Mouse (Mus musculus) liver, embryonic 15.5 days (tissue): ENCODE data around the gene Serp1. TPM values are rescaled to one million over a fixed set of nuclear protein-coding genes. Genes with fewer than 3 reads are reported as not detected.

Source experiments
- ATAC-seq: fragments of 200-750 bp; cut with Nextera tagmentation; 2 replicates; pipeline ENCODE4 v1.8.0; 2017; ENCODE audit warnings: moderate number of reproducible peaks, mild to moderate bottlenecking, moderate library complexity; ENCODE audit not compliant: insufficient read depth
- H3K27ac ChIP-seq: fragments of 300-500 bp; sonication (generic); replicated peaks from 2 replicates; pipeline ENCODE4 v1.5.1; 2015; ENCODE audit warnings: mild to moderate bottlenecking, inconsistent platforms
- H3K27me3 ChIP-seq: fragments of 300-500 bp; sonication (generic); 2 replicates; pipeline ENCODE4 v1.6.1; 2015; ENCODE audit warnings: mild to moderate bottlenecking, inconsistent platforms
- H3K36me3 ChIP-seq: fragments of 300-500 bp; sonication (generic); replicated peaks from 2 replicates; pipeline ENCODE4 v1.6.1; 2015; ENCODE audit warnings: moderate library complexity, mild to moderate bottlenecking, inconsistent platforms
- H3K4me1 ChIP-seq: fragments of 300-500 bp; sonication (generic); replicated peaks from 2 replicates; pipeline ENCODE4 v1.6.1; 2015; ENCODE audit warnings: inconsistent platforms
- H3K4me2 ChIP-seq: fragments of 300-500 bp; sonication (generic); 2 replicates; pipeline ENCODE4 v1.6.1; 2015; ENCODE audit warnings: moderate library complexity, mild to moderate bottlenecking, inconsistent platforms
- H3K4me3 ChIP-seq: fragments of 300-500 bp; sonication (generic); replicated peaks from 2 replicates; pipeline ENCODE4 v1.5.1; 2015; ENCODE audit warnings: mild to moderate bottlenecking, inconsistent platforms
- H3K9ac ChIP-seq: fragments of 300-500 bp; sonication (generic); 2 replicates; pipeline ENCODE4 v1.6.1; 2015; ENCODE audit warnings: moderate library complexity, mild to moderate bottlenecking, inconsistent platforms
- H3K9me3 ChIP-seq: fragments of 300-500 bp; sonication (generic); replicated peaks from 2 replicates; pipeline ENCODE4 v1.6.1; 2016; ENCODE audit warnings: inconsistent platforms
- WGBS: fragments of 180-500 bp; shearing (Covaris S2); methylation state at CpG from one replicate; pipeline ENCODE4 v1.1.7; 2015; ENCODE audit warnings: mixed read lengths; ENCODE audit not compliant: insufficient replicate concordance; 5-methylcytosine and 5-hydroxymethylcytosine counted together
- polyA plus RNA-seq: library from polyadenylated mRNA; unstranded; fragments of >200 nt; fragmentation: Nextera tagmentation; extraction: Ambion mirVana; gene quantifications from 2 replicates; pipeline ENCODE4 v1.2.1, GENCODE M21; 2015

The Serp1 gene
- 101 and 105 TPM in 2 replicates for polyA plus RNA-seq

GRCm38 (mm10) chr3:58525652-58526407 is at the start of gene Serp1, which contains the start of gene Eif2a:
Gene Serp1, minus strand, starts transcription at chr3:58525892.
Gene Eif2a, plus strand, starts transcription at chr3:58525821.
- whole genome bisulfite sequencing = under 1% methylated on average over 57 of the region's 57 CpGs
- H3K4me1 ChIP-seq = peaks cover 23% of the 10 kb centered on the region

GRCm38 (mm10) chr3:58570821-58571220 is 45.1 kb upstream of the Serp1 start:
- Histone ChIP-seq H3K27me3 (no peaks in the 10 kb centered on the region), H3K4me3 (no peak overlapping the region), H3K36me3 (no peaks in the 10 kb centered on the region), H3K9ac (no peak overlapping the region), H3K4me1 (no peaks in the 10 kb centered on the region), H3K27ac (no peak overlapping the region), H3K4me2 (no peak overlapping the region), H3K9me3 (no peaks in the 10 kb centered on the region)
- 73% methylated on average over 3 of the region's 3 CpGs for WGBS
- ATAC-seq = no peak

More at GRCm38 (mm10) chr3:58525652-58526407, at the start of gene Serp1, which contains the start of gene Eif2a:
- Histone ChIP-seq H3K9me3 (no peaks in the 10 kb centered on the region), H3K27ac (peak within 1 kb of the TSS; percentile 92), H3K4me3 (peak within 1 kb of the TSS; percentile 98), H3K4me2 (peak within 1 kb of the TSS; percentile 85), H3K36me3 (peaks cover 24% of the 10 kb centered on the region), H3K27me3 (no peaks in the 10 kb centered on the region), H3K9ac (peak within 1 kb of the TSS; percentile 98)
- ATAC-seq = peak; percentile 98

GRCm38 (mm10) chr3:58561437-58561836 is 35.7 kb upstream of the Serp1 start:
- 68% methylated on average over 2 of the region's 2 CpGs for WGBS
- Histone ChIP-seq H3K36me3 (peaks cover 13% of the 10 kb centered on the region), H3K27me3 (no peaks in the 10 kb centered on the region), H3K4me3 (no peak overlapping the region), H3K27ac (no peak overlapping the region), H3K9ac (no peak overlapping the region), H3K4me1 (no peaks in the 10 kb centered on the region), H3K4me2 (no peak overlapping the region), H3K9me3 (no peaks in the 10 kb centered on the region)
- ATAC-seq = no peak

DNA sequence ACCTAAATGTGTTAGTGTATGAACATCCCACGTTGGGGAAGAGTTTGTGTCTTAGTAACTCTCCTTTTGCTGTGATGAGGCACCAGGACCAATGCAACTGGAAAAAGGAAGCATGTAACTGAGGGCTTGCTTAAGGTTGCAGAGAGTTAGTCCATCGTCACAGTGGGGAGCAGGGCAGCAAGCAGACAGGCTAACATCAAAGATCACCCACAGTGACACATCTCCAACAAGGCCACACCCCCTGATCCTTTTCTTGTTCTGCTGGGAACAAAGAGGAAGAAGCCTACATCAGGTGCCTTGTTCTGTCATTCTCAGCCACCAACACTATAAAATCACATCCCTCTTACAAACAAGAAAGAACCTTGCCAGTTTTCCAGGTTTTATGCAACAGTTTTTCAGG is 34.2 kb upstream of the Serp1 start:
- WGBS = 42% methylated on average over 2 of the region's 2 CpGs
- no peak overlapping the region for H3K4me3 ChIP-seq
- no peaks in the 10 kb centered on the region for H3K27me3 ChIP-seq
- no peaks in the 10 kb centered on the region for H3K9me3 ChIP-seq
- no peak overlapping the region for H3K4me2 ChIP-seq
- no peak overlapping the region for H3K27ac ChIP-seq
- H3K9ac ChIP-seq = no peak overlapping the region
- H3K4me1 ChIP-seq = no peaks in the 10 kb centered on the region
- ATAC-seq = no peak
- H3K36me3 ChIP-seq = peaks cover 28% of the 10 kb centered on the region

DNA sequence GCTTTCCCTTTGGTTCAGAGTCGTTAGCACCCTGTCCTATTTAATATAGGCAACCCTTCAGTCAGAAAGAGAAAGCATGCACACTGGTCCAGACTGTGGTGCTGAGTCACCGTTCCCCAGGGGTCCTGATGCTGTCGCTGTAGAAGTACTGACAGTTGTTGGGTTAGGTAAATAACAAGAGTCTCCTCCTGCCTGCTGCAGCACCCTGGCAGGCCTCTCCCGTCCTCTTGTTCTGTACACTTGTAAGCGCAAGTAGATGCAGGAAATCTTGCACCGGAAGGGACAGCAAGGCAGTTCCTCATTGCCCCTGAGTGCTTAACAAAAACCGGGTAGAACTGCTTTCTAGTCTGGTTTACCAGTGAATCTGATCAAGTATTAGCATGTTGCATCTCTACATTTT is 31.0 kb upstream of the Serp1 start:
- 63% methylated on average over 7 of the region's 7 CpGs for WGBS
- peaks cover 56% of the 10 kb centered on the region for H3K36me3 ChIP-seq
- no peak for ATAC-seq
- no peak overlapping the region for H3K4me3 ChIP-seq
- H3K9ac ChIP-seq = no peak overlapping the region
- no peak overlapping the region for H3K27ac ChIP-seq
- no peaks in the 10 kb centered on the region for H3K27me3 ChIP-seq
- no peaks in the 10 kb centered on the region for H3K9me3 ChIP-seq
- H3K4me2 ChIP-seq = no peak overlapping the region
- H3K4me1 ChIP-seq = no peaks in the 10 kb centered on the region

DNA sequence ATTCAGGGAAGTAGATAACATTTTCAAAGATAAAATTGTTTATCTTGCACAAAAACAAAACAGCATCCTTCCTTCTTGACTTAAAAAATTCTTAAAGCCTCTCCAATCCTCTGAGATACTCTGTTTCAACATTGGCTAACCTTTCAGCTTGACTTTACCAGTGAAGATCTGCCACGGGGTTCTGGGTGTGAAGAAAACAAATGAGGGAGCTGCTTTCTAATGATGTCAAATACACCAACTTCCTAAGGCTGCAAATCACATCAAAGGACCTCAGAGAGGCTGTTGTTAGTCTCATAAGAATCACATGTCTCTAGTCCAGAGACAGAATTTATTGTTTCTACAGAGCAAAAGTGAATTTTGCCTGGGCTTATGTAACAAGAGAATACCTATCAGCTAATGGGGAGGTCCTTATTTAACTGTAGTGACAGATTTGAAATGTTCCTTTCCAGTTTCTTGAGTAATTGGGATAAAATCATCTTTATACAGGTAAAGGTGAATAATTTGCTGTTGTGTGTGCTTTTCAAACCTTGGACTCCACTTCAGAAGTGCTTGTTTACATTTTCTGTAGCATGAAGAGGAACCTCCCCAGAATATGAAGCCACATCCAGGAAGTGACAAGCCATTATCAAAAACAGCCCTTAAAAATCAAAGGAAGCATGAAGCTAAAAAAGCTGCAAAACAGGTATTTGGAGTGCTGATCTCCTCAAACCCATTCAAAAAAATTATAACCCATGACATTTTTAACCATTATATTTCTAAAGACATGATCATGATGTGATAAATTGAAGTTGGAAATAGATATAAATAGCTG is 26.5 kb upstream of the Serp1 start:
- Histone ChIP-seq H3K4me2 (no peak overlapping the region), H3K4me1 (no peaks in the 10 kb centered on the region), H3K9ac (no peak overlapping the region), H3K36me3 (peaks cover 83% of the 10 kb centered on the region), H3K9me3 (no peaks in the 10 kb centered on the region), H3K27me3 (no peaks in the 10 kb centered on the region), H3K27ac (no peak overlapping the region), H3K4me3 (no peak overlapping the region)
- ATAC-seq = no peak
- whole genome bisulfite sequencing = 62% methylated on average over 1 of the region's 1 CpGs

GRCm38 (mm10) chr3:58536573-58536972 is 10.9 kb upstream of the Serp1 start:
- Histone ChIP-seq H3K27me3 (no peaks in the 10 kb centered on the region), H3K4me1 (no peaks in the 10 kb centered on the region), H3K4me2 (no peak overlapping the region), H3K9ac (no peak overlapping the region), H3K4me3 (no peak overlapping the region), H3K9me3 (no peaks in the 10 kb centered on the region), H3K36me3 (peaks cover 49% of the 10 kb centered on the region), H3K27ac (no peak overlapping the region)
- ATAC-seq = no peak
- WGBS = 77% methylated on average over 3 of the region's 3 CpGs

- no peak for ATAC-seq
- H3K27ac ChIP-seq = peak overlapping the region; percentile 92
- peak overlapping the region; percentile 85 for H3K4me2 ChIP-seq
- no peaks in the 10 kb centered on the region for H3K27me3 ChIP-seq
- peaks cover 23% of the 10 kb centered on the region for H3K36me3 ChIP-seq
- peak overlapping the region; percentile 98 for H3K4me3 ChIP-seq
- peaks cover 23% of the 10 kb centered on the region for H3K4me1 ChIP-seq
- peak overlapping the region; percentile 98 for H3K9ac ChIP-seq
- no peaks in the 10 kb centered on the region for H3K9me3 ChIP-seq
- 3% methylated on average over 4 of the region's 4 CpGs for WGBS
Measured at GRCm38 (mm10) chr3:58526408-58526737, 681 bp upstream of the Serp1 start.

GRCm38 (mm10) chr3:58525166-58525565 is 526 bp downstream of the Serp1 start:
- Histone ChIP-seq H3K4me3 (peak overlapping the region; percentile 98), H3K4me2 (peak overlapping the region; percentile 85), H3K27ac (peak overlapping the region; percentile 92), H3K9me3 (no peaks in the 10 kb centered on the region), H3K9ac (peak overlapping the region; percentile 98), H3K36me3 (peaks cover 24% of the 10 kb centered on the region), H3K27me3 (no peaks in the 10 kb centered on the region), H3K4me1 (peaks cover 26% of the 10 kb centered on the region)
- WGBS = under 1% methylated on average over 40 of the region's 40 CpGs
- ATAC-seq = peak; percentile 39

- Histone ChIP-seq H3K9me3 (no peaks in the 10 kb centered on the region), H3K4me3 (peak overlapping the region; percentile 98), H3K9ac (peak overlapping the region; percentile 98; the same call in 1 of the 2 replicates), H3K36me3 (peaks cover 24% of the 10 kb centered on the region), H3K27ac (no peak overlapping the region), H3K4me2 (peak overlapping the region; percentile 85), H3K27me3 (no peaks in the 10 kb centered on the region), H3K4me1 (peaks cover 29% of the 10 kb centered on the region)
- no peak for ATAC-seq
- 55% methylated on average over 4 of the region's 4 CpGs for WGBS
Measured at GRCm38 (mm10) chr3:58524246-58524645, 1.4 kb downstream of the Serp1 start.

DNA sequence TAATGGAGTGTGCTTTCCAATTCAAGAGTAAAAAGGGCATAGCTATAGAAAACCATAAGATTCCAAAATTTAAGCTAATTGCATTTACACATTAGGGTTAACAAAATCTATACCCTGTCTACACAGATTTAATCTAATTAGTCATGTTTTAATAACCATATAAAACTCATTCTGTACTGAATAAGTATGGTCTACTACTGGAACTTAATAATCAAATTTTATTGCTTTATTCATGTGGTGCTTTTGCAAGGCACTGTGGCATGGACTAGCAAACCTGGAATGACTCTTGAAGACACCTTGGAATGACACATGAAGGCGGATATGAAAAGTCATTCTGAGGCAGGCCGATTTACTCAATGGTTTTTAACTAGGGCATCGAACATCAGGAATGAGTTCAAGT is 2.3 kb downstream of the Serp1 start:
- Histone ChIP-seq H3K27me3 (no peaks in the 10 kb centered on the region), H3K9me3 (no peaks in the 10 kb centered on the region), H3K36me3 (peaks cover 24% of the 10 kb centered on the region), H3K4me3 (peak overlapping the region; percentile 98), H3K9ac (no peak overlapping the region), H3K4me2 (peak overlapping the region; percentile 85; the same call in 1 of the 2 replicates), H3K27ac (no peak overlapping the region), H3K4me1 (peaks cover 34% of the 10 kb centered on the region)
- 86% methylated on average over 3 of the region's 3 CpGs for WGBS
- no peak for ATAC-seq
